Mouse (Mus musculus): Measurements from ENCODE around the gene Wnt1.

- TF ChIP-seq CTCF (IDR thresholded peaks at IDR 0.05; ENCODE audit: control insufficient read depth, insufficient read depth, insufficient replicate concordance, low read depth, low read length) (no peak), POLR2A (IDR thresholded peaks at IDR 0.05; ENCODE audit: control insufficient read depth, low read depth, low read length) (no peak)
These were observed 40.6 kb upstream of the Wnt1 start for GRCm38 (mm10) chr15:98749093-98749492.
